Mouse (Mus musculus) thymus, adult 2 months (tissue): ENCODE data around the gene Cc2d1a. TPM values are rescaled to one million over a fixed set of nuclear protein-coding genes. Genes with fewer than 3 reads are reported as not detected.

Experiments used
- DNase-seq: peaks from one replicate; pipeline ENCODE4 v3.0.0; 2021
- H3K27ac ChIP-seq: fragments of 200-500 bp; 2 replicates; pipeline ENCODE4 v1.5.1; 2012; ENCODE audit warnings: low read length, control low read depth; ENCODE audit not compliant: control insufficient read depth, insufficient read depth
- H3K27me3 ChIP-seq: fragments of 200-500 bp; 2 replicates; pipeline ENCODE4 v1.6.1; 2012; ENCODE audit warnings: mild to moderate bottlenecking, low read length, moderate library complexity, mixed read lengths; ENCODE audit not compliant: control insufficient read depth, insufficient read depth
- H3K36me3 ChIP-seq: fragments of 200-500 bp; 2 replicates; pipeline ENCODE4 v1.6.1; 2012; ENCODE audit warnings: mild to moderate bottlenecking, low read length, moderate library complexity; ENCODE audit not compliant: control insufficient read depth, insufficient read depth
- H3K4me1 ChIP-seq: fragments of 200-500 bp; replicated peaks from 2 replicates; pipeline ENCODE4 v1.6.1; 2012; ENCODE audit warnings: low read length; ENCODE audit not compliant: control insufficient read depth, insufficient read depth
- H3K4me3 ChIP-seq: fragments of 200-500 bp; 2 replicates; pipeline ENCODE4 v1.5.1; 2012; ENCODE audit warnings: mild to moderate bottlenecking, low read length, control low read depth, moderate library complexity; ENCODE audit not compliant: control insufficient read depth, insufficient read depth
- CTCF ChIP-seq: fragments of 200-500 bp; IDR thresholded peaks from 2 replicates; pipeline ENCODE4 v1.5.1; 2012; ENCODE audit warnings: mild to moderate bottlenecking, control low read depth, low read length, moderate library complexity, borderline replicate concordance; ENCODE audit not compliant: control insufficient read depth, poor library complexity, insufficient read depth; ENCODE audit errors: extremely low read depth
- POLR2A ChIP-seq: fragments of 200-500 bp; IDR thresholded peaks from 2 replicates; pipeline ENCODE4 v1.6.1; 2012; ENCODE audit warnings: mild to moderate bottlenecking, low read length, control low read depth, moderate library complexity; ENCODE audit not compliant: control insufficient read depth, poor library complexity, insufficient read depth; ENCODE audit errors: extremely low read depth
- WGBS: fragments of 180-500 bp; shearing (Covaris S2); methylation state at CpG from one replicate; pipeline ENCODE4 v1.1.7; 2018; 5-methylcytosine and 5-hydroxymethylcytosine counted together
- polyA plus RNA-seq: library from polyadenylated mRNA; depleted of rRNA; stranded (reverse); fragments of >200 nt; gene quantifications from 2 replicates; pipeline ENCODE4 v1.2.3, GENCODE M21; 2012

Gene Cc2d1a
- polyA plus RNA-seq, 1 experiment, result 54.6 TPM

GRCm38 (mm10) chr8:84101476-84102270 lies 46.1 kb downstream of the Cc2d1a start:
- no peak for DNase-seq
- peaks cover 20% of the 10 kb centered on the region for H3K36me3 ChIP-seq
- H3K4me1 ChIP-seq, result peaks cover 21% of the 10 kb centered on the region
- no peaks in the 10 kb centered on the region for H3K27me3 ChIP-seq
- no peak overlapping the region for H3K4me3 ChIP-seq
- 91% methylated on average over 25 of the region's 25 CpGs for WGBS
- TF ChIP-seq POLR2A (no peak), CTCF (no peak)
- no peak overlapping the region for H3K27ac ChIP-seq

- no peak overlapping the region for H3K4me3 ChIP-seq
- H3K27me3 ChIP-seq, result no peaks in the 10 kb centered on the region
- TF ChIP-seq CTCF (no peak), POLR2A (no peak)
- H3K4me1 ChIP-seq, result peaks cover 7% of the 10 kb centered on the region; the same call in 1 of the 2 replicates
- no peak overlapping the region for H3K27ac ChIP-seq
- whole genome bisulfite sequencing, result 97% methylated on average over 7 of the region's 7 CpGs
- peaks cover 44% of the 10 kb centered on the region for H3K36me3 ChIP-seq
- DNase-seq, result no peak
Measured at GRCm38 (mm10) chr8:84098376-84098775, 49.4 kb downstream of the Cc2d1a start.

DNA sequence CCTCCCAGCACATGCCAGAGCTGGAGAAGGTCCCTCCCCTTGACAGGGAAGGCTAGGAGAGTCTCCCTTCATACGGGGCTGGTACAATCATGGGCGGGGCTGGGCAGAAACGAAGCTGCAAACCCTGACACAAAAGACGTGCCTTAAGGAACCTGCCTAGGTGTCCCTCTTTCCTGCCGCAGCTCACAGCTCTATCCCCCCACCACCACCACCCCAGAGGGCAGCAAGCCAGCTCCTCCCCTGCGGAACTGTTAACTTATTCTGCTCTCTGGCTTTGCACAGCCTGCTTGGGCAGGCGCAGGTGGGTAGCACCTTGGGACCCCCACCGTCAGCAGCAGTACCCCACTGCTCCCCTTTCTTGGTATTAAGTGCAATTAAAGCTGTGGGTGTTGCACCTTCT lies 51.7 kb downstream of the Cc2d1a start:
- Histone ChIP-seq H3K27me3 (no peaks in the 10 kb centered on the region), H3K27ac (no peak overlapping the region), H3K4me3 (no peak overlapping the region), H3K4me1 (no peaks in the 10 kb centered on the region), H3K36me3 (peaks cover 44% of the 10 kb centered on the region)
- DNase-seq, result no peak
- TF ChIP-seq CTCF, result no peak
- no peak for TF ChIP-seq POLR2A
- 96% methylated on average over 8 of the region's 8 CpGs for WGBS

DNA sequence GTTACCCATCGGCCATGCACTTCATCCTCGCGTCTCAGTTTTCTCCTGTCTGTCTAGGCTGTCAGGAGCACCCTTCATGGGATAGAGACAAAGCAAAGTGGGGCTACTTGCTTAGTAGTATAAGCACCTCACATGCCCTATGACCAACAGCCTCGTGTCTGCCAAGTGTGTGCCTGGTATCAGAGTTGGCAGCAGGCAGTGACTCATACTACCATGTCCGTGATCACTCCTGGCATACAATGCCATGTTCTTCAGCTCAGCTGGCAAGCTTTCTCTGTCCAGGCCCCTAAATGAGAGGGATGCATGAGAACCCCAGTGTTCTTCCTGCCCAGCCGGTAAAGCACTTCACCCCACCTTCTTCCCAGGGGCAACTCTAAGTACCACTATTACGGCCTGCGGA lies 57.2 kb downstream of the Cc2d1a start:
- Histone ChIP-seq H3K4me1 (no peaks in the 10 kb centered on the region), H3K27me3 (no peaks in the 10 kb centered on the region), H3K4me3 (no peak overlapping the region), H3K27ac (no peak overlapping the region), H3K36me3 (peaks cover 37% of the 10 kb centered on the region)
- WGBS, result 99% methylated on average over 8 of the region's 8 CpGs
- no peak for DNase-seq
- TF ChIP-seq POLR2A (no peak), CTCF (no peak)

- Histone ChIP-seq H3K36me3 (peaks cover 33% of the 10 kb centered on the region), H3K27me3 (no peaks in the 10 kb centered on the region), H3K27ac (no peak overlapping the region), H3K4me1 (no peaks in the 10 kb centered on the region), H3K4me3 (no peak overlapping the region)
- WGBS, result 95% methylated on average over 9 of the region's 9 CpGs
- DNase-seq, result no peak
- TF ChIP-seq POLR2A, result no peak
- TF ChIP-seq CTCF, result no peak
Measured at GRCm38 (mm10) chr8:84089277-84089676, 58.5 kb downstream of the Cc2d1a start.

DNA sequence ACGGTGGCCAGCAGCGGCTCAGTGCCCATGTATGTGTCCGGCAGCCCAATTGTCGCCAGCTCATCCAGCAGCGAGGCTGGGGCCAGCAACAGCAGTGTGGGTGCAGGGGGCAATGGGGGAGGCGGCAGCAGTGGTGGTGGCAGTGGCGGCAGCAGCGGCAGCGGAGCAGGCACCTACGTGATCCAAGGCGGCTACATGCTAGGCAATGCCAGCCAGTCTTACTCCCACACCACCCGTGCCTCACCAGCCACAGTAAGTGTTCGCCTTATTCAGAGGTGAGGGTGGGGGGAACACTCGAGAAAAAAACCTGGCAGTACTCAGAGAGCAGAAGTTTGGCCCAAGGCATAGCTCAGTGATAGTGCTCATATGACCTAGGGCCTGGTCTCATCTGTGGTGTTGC lies 59.9 kb downstream of the Cc2d1a start:
- no peak overlapping the region for H3K4me3 ChIP-seq
- no peaks in the 10 kb centered on the region for H3K27me3 ChIP-seq
- no peak for TF ChIP-seq CTCF
- TF ChIP-seq POLR2A, result no peak
- DNase-seq, result no peak
- no peaks in the 10 kb centered on the region for H3K4me1 ChIP-seq
- no peak overlapping the region for H3K27ac ChIP-seq
- peaks cover 41% of the 10 kb centered on the region for H3K36me3 ChIP-seq
- WGBS, result 97% methylated on average over 14 of the region's 14 CpGs

DNA sequence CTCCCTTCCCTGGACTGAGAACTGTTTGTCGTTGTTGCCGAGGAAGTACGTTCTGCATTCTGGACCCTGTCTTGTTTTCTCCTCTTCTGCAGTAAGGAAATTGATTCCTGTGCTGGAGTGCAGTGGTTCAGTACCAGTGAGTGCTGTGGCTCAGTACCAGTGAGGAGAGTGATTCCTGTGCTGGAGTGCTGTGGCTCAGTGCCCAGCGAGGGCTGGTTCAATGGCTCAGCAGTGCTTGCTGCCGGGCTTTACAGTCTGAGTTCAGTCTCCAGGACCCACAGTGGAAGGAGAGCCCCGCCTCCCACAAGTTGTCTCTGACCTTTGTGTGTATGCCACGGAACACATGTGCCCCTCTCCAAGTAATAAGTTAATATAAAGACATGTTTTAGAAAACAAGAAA lies 60.6 kb downstream of the Cc2d1a start:
- Histone ChIP-seq H3K36me3 (peaks cover 48% of the 10 kb centered on the region), H3K4me1 (no peaks in the 10 kb centered on the region), H3K27me3 (no peaks in the 10 kb centered on the region), H3K27ac (no peak overlapping the region), H3K4me3 (no peak overlapping the region)
- no peak for DNase-seq
- WGBS, result 96% methylated on average over 7 of the region's 7 CpGs
- no peak for TF ChIP-seq CTCF
- TF ChIP-seq POLR2A, result no peak
